Mouse (Mus musculus): ENCODE data around the gene Uba52. TPM values are rescaled to one million over a fixed set of nuclear protein-coding genes. Genes with fewer than 3 reads are reported as not detected.

Gene Uba52
- 812 and 920 TPM in 2 replicates for polyA plus RNA-seq (2015; fragmentation: Nextera tagmentation; extraction: Ambion mirVana)

GRCm38 (mm10) chr8:70510228-70510915, at the start of gene Uba52:
Gene Uba52 (minus strand): TSS chr8:70510801.
- H3K27ac ChIP-seq: peak within 1 kb of the TSS; percentile 92
- H3K36me3 ChIP-seq (ENCODE audit: poor library complexity, severe bottlenecking): peaks cover 48% of the 10 kb centered on the region
- WGBS: 1% methylated on average over 63 of the region's 74 CpGs
- peaks cover 34% of the 10 kb centered on the region for H3K4me1 ChIP-seq
- no peaks in the 10 kb centered on the region for H3K27me3 ChIP-seq
- peak within 1 kb of the TSS; percentile 99 for H3K4me2 ChIP-seq
- no peaks in the 10 kb centered on the region for H3K9me3 ChIP-seq (replicated peaks)
- peak within 1 kb of the TSS; percentile 98 for H3K4me3 ChIP-seq
- peak; percentile 88 for ATAC-seq
- peak within 1 kb of the TSS; percentile 98 for H3K9ac ChIP-seq

GRCm38 (mm10) chr8:70560096-70560495, 49.5 kb upstream of the Uba52 start:
- no peak overlapping the region for H3K4me3 ChIP-seq
- H3K27me3 ChIP-seq: no peaks in the 10 kb centered on the region
- no peak overlapping the region for H3K9ac ChIP-seq
- H3K27ac ChIP-seq: no peak overlapping the region
- H3K9me3 ChIP-seq (replicated peaks): no peaks in the 10 kb centered on the region
- peaks cover 5% of the 10 kb centered on the region; the same call in 1 of the 2 replicates for H3K4me1 ChIP-seq
- no peaks in the 10 kb centered on the region for H3K36me3 ChIP-seq (ENCODE audit: poor library complexity, severe bottlenecking)
- 95% methylated on average over 2 of the region's 2 CpGs for WGBS
- H3K4me2 ChIP-seq: no peak overlapping the region
- no peak for ATAC-seq

GRCm38 (mm10) chr8:70558983-70559382, 48.4 kb upstream of the Uba52 start:
- WGBS: 85% methylated on average over 3 of the region's 3 CpGs
- Histone ChIP-seq H3K4me3 (no peak overlapping the region), H3K4me1 (peaks cover 3% of the 10 kb centered on the region), H3K4me2 (no peak overlapping the region), H3K9ac (no peak overlapping the region), H3K27ac (no peak overlapping the region), H3K9me3 (replicated peaks) (no peaks in the 10 kb centered on the region), H3K36me3 (ENCODE audit: poor library complexity, severe bottlenecking) (no peaks in the 10 kb centered on the region), H3K27me3 (no peaks in the 10 kb centered on the region)
- no peak for ATAC-seq

GRCm38 (mm10) chr8:70558334-70558733, 47.7 kb upstream of the Uba52 start:
- Histone ChIP-seq H3K4me3 (no peak overlapping the region), H3K27me3 (no peaks in the 10 kb centered on the region), H3K9ac (no peak overlapping the region), H3K4me1 (peaks cover 10% of the 10 kb centered on the region), H3K9me3 (replicated peaks) (no peaks in the 10 kb centered on the region), H3K36me3 (ENCODE audit: poor library complexity, severe bottlenecking) (no peaks in the 10 kb centered on the region), H3K4me2 (no peak overlapping the region), H3K27ac (no peak overlapping the region)
- ATAC-seq: no peak
- 65% methylated on average over 4 of the region's 4 CpGs for WGBS

- H3K36me3 ChIP-seq (ENCODE audit: poor library complexity, severe bottlenecking): no peaks in the 10 kb centered on the region
- peaks cover 17% of the 10 kb centered on the region for H3K4me1 ChIP-seq
- no peak overlapping the region for H3K27ac ChIP-seq
- no peaks in the 10 kb centered on the region for H3K27me3 ChIP-seq
- WGBS: 91% methylated on average over 4 of the region's 4 CpGs
- no peak overlapping the region for H3K9ac ChIP-seq
- no peak overlapping the region for H3K4me2 ChIP-seq
- no peak for ATAC-seq
- no peak overlapping the region for H3K4me3 ChIP-seq
- no peaks in the 10 kb centered on the region for H3K9me3 ChIP-seq (replicated peaks)
These were observed 44.6 kb upstream of the Uba52 start for GRCm38 (mm10) chr8:70555079-70555747.

GRCm38 (mm10) chr8:70553740-70554139, 43.1 kb upstream of the Uba52 start:
- Histone ChIP-seq H3K4me3 (no peak overlapping the region), H3K4me1 (peaks cover 17% of the 10 kb centered on the region), H3K4me2 (no peak overlapping the region), H3K9me3 (replicated peaks) (no peaks in the 10 kb centered on the region), H3K27ac (peak overlapping the region; percentile 31; the same call in 1 of the 2 replicates), H3K36me3 (ENCODE audit: poor library complexity, severe bottlenecking) (no peaks in the 10 kb centered on the region), H3K27me3 (no peaks in the 10 kb centered on the region), H3K9ac (no peak overlapping the region)
- no peak for ATAC-seq

- Histone ChIP-seq H3K27ac (no peak overlapping the region), H3K4me1 (peaks cover 17% of the 10 kb centered on the region), H3K36me3 (ENCODE audit: poor library complexity, severe bottlenecking) (no peaks in the 10 kb centered on the region), H3K4me2 (no peak overlapping the region), H3K9ac (no peak overlapping the region), H3K9me3 (replicated peaks) (no peaks in the 10 kb centered on the region), H3K27me3 (no peaks in the 10 kb centered on the region), H3K4me3 (no peak overlapping the region)
- ATAC-seq: no peak
- 39% methylated on average over 1 of the region's 1 CpGs for WGBS
These were observed 42.2 kb upstream of the Uba52 start for GRCm38 (mm10) chr8:70552836-70553235.

- Histone ChIP-seq H3K4me2 (no peak overlapping the region), H3K27ac (no peak overlapping the region), H3K9ac (no peak overlapping the region; the same call in 1 of the 2 replicates), H3K36me3 (ENCODE audit: poor library complexity, severe bottlenecking) (no peaks in the 10 kb centered on the region), H3K9me3 (replicated peaks) (no peaks in the 10 kb centered on the region), H3K4me1 (peaks cover 17% of the 10 kb centered on the region), H3K27me3 (no peaks in the 10 kb centered on the region), H3K4me3 (no peak overlapping the region)
- ATAC-seq: no peak
- 86% methylated on average over 3 of the region's 3 CpGs for WGBS
These were observed 41.1 kb upstream of the Uba52 start for GRCm38 (mm10) chr8:70551558-70552161.

GRCm38 (mm10) chr8:70549412-70550184, 39.0 kb upstream of the Uba52 start:
- peaks cover 17% of the 10 kb centered on the region for H3K4me1 ChIP-seq
- no peaks in the 10 kb centered on the region for H3K36me3 ChIP-seq (ENCODE audit: poor library complexity, severe bottlenecking)
- 96% methylated on average over 10 of the region's 10 CpGs for WGBS
- no peak overlapping the region for H3K27ac ChIP-seq
- ATAC-seq: no peak
- H3K27me3 ChIP-seq: no peaks in the 10 kb centered on the region
- no peak overlapping the region for H3K4me2 ChIP-seq
- no peak overlapping the region for H3K9ac ChIP-seq
- H3K9me3 ChIP-seq (replicated peaks): no peaks in the 10 kb centered on the region
- no peak overlapping the region for H3K4me3 ChIP-seq

- Histone ChIP-seq H3K27ac (no peak overlapping the region), H3K36me3 (ENCODE audit: poor library complexity, severe bottlenecking) (no peaks in the 10 kb centered on the region), H3K4me2 (no peak overlapping the region), H3K9me3 (replicated peaks) (no peaks in the 10 kb centered on the region), H3K4me1 (peaks cover 3% of the 10 kb centered on the region; the same call in 1 of the 2 replicates), H3K9ac (no peak overlapping the region), H3K4me3 (no peak overlapping the region), H3K27me3 (no peaks in the 10 kb centered on the region)
- no peak for ATAC-seq
- 93% methylated on average over 6 of the region's 6 CpGs for whole genome bisulfite sequencing
These were observed 37.2 kb upstream of the Uba52 start for GRCm38 (mm10) chr8:70547762-70548161.

- WGBS: 92% methylated on average over 4 of the region's 4 CpGs
- Histone ChIP-seq H3K9ac (no peak overlapping the region), H3K9me3 (replicated peaks) (no peaks in the 10 kb centered on the region), H3K27ac (no peak overlapping the region), H3K36me3 (ENCODE audit: poor library complexity, severe bottlenecking) (no peaks in the 10 kb centered on the region), H3K4me2 (no peak overlapping the region), H3K4me3 (no peak overlapping the region), H3K4me1 (peaks cover 11% of the 10 kb centered on the region), H3K27me3 (no peaks in the 10 kb centered on the region)
- no peak for ATAC-seq
These were observed 35.8 kb upstream of the Uba52 start for GRCm38 (mm10) chr8:70546412-70546811.

GRCm38 (mm10) chr8:70544200-70544687, 33.6 kb upstream of the Uba52 start:
- Histone ChIP-seq H3K9ac (no peak overlapping the region), H3K27me3 (no peaks in the 10 kb centered on the region), H3K27ac (no peak overlapping the region), H3K4me2 (no peak overlapping the region), H3K4me3 (no peak overlapping the region), H3K4me1 (peaks cover 26% of the 10 kb centered on the region), H3K9me3 (replicated peaks) (no peaks in the 10 kb centered on the region), H3K36me3 (ENCODE audit: poor library complexity, severe bottlenecking) (no peaks in the 10 kb centered on the region)
- WGBS: 85% methylated on average over 6 of the region's 6 CpGs
- ATAC-seq: no peak

Measured in forebrain, embryonic 13.5 days (tissue).